Mouse (Mus musculus) C2C12 (cell line): Measurements from ENCODE around the gene Lpcat1. TPM values are rescaled to one million over a fixed set of nuclear protein-coding genes. Genes with fewer than 3 reads are reported as not detected.

Experiments
- H3K27me3 ChIP-seq: one replicate; pipeline ENCODE4 v1.6.1; 2011; ENCODE audit not compliant: control insufficient read depth, insufficient read depth, insufficient read length
- H3K36me3 ChIP-seq: one replicate; pipeline ENCODE4 v1.6.1; 2011; ENCODE audit not compliant: control insufficient read depth, insufficient read depth
- H3K4me3 ChIP-seq: one replicate; pipeline ENCODE4 v1.5.1; 2011; ENCODE audit warnings: mild to moderate bottlenecking, control low read depth; ENCODE audit not compliant: poor library complexity, insufficient read depth, severe bottlenecking
- H3K79me2 ChIP-seq: one replicate; pipeline ENCODE4 v1.6.1; 2011; ENCODE audit not compliant: control insufficient read depth, insufficient read depth
- H3K79me3 ChIP-seq: one replicate; pipeline ENCODE4 v1.6.1; 2011; ENCODE audit warnings: low read depth, control low read depth
- H3ac ChIP-seq: one replicate; pipeline ENCODE3; 2011; ENCODE audit warnings: low read depth; ENCODE audit not compliant: control insufficient read depth, insufficient read length
- CEBPB ChIP-seq: IDR thresholded peaks from one replicate; pipeline ENCODE4 v1.6.1; 2011; ENCODE audit warnings: low read depth, mild to moderate bottlenecking, control low read depth, moderate library complexity
- CTCF ChIP-seq: IDR thresholded peaks from one replicate; pipeline ENCODE4 v1.5.1; 2011; ENCODE audit not compliant: control insufficient read depth, insufficient read depth, insufficient read length
- FOSL1 ChIP-seq: IDR thresholded peaks from one replicate; pipeline ENCODE4 v1.8.0; 2011; ENCODE audit warnings: mild to moderate bottlenecking, low read length; ENCODE audit not compliant: poor library complexity, insufficient read depth, severe bottlenecking
- MAX ChIP-seq: IDR thresholded peaks from one replicate; pipeline ENCODE4 v1.6.1; 2011; ENCODE audit warnings: mild to moderate bottlenecking, control low read depth
- MYOD1 ChIP-seq: IDR thresholded peaks from one replicate; pipeline ENCODE4 v1.6.1; 2011; ENCODE audit warnings: low read depth; ENCODE audit not compliant: control insufficient read depth, insufficient read length
- MYOG ChIP-seq: IDR thresholded peaks from one replicate; pipeline ENCODE4 v1.6.1; 2011; ENCODE audit not compliant: control insufficient read depth, insufficient read length; ENCODE audit errors: extremely low read depth
- USF1 ChIP-seq: IDR thresholded peaks from one replicate; pipeline ENCODE4 v1.6.1; 2011; ENCODE audit warnings: low read depth, mild to moderate bottlenecking, control low read depth, moderate library complexity
- polyA plus RNA-seq: library from polyadenylated mRNA; unstranded; fragments of >200 nt; fragmentation: generic; extraction: Trizol; gene quantifications from one replicate; pipeline ENCODE4 v1.2.1, GENCODE M21; 2012; ENCODE audit warnings: missing spikeins

Gene Lpcat1
- polyA plus RNA-seq, 1 experiment: 22.5 TPM

DNA sequence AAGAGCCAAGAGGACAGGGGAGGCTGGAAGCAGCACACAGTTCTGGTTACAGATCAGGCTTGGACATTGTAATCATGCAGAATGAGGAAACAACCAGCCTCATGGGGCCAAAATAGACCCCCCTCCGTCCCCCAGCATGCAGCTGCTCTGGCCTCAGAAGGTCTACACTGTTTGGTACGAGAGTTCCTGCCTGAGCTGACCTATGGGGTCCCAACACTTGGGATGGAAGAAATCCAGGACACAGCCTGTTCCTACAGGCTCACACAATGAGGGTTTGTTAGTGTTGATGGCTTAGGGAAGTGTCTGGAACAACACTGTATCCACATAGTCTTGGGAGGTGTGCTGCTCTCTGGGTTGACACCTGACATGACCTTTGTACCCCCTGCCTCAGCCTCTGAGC lies 18.8 kb upstream of the Lpcat1 start:
- H3K36me3 ChIP-seq: no peaks in the 10 kb centered on the region
- H3ac ChIP-seq: no peak overlapping the region
- H3K4me3 ChIP-seq: no peak overlapping the region
- H3K79me2 ChIP-seq: no peaks in the 10 kb centered on the region
- TF ChIP-seq CEBPB (no peak), CTCF (no peak), MYOD1 (no peak), MAX (no peak)
- no peaks in the 10 kb centered on the region for H3K79me3 ChIP-seq
- H3K27me3 ChIP-seq: no peaks in the 10 kb centered on the region

DNA sequence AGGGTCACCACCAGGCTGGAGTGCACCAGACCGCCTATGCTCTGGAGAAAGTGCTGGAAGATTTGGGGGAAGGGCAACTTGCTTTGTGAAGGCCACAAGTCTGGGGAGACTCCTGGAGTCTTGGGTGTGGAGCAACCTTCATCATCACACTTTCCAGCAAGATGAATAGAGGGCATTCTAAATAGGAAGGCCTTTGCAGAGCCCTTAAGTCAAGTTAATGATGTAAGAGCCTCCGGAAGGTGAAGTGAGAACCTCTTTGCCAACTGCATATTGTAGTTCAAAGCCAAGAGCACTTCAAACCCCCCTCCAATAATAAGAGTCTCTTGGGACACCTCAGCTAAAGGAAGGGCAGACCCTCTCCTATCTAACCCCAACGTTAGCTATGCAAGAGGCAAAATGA lies 18.3 kb upstream of the Lpcat1 start:
- no peak overlapping the region for H3ac ChIP-seq
- no peak overlapping the region for H3K4me3 ChIP-seq
- H3K79me2 ChIP-seq: no peaks in the 10 kb centered on the region
- no peaks in the 10 kb centered on the region for H3K27me3 ChIP-seq
- TF ChIP-seq MYOD1 (no peak), USF1 (no peak), MAX (no peak), CEBPB (no peak), CTCF (no peak), MYOG (no peak), FOSL1 (no peak)
- H3K36me3 ChIP-seq: no peaks in the 10 kb centered on the region
- no peaks in the 10 kb centered on the region for H3K79me3 ChIP-seq

DNA sequence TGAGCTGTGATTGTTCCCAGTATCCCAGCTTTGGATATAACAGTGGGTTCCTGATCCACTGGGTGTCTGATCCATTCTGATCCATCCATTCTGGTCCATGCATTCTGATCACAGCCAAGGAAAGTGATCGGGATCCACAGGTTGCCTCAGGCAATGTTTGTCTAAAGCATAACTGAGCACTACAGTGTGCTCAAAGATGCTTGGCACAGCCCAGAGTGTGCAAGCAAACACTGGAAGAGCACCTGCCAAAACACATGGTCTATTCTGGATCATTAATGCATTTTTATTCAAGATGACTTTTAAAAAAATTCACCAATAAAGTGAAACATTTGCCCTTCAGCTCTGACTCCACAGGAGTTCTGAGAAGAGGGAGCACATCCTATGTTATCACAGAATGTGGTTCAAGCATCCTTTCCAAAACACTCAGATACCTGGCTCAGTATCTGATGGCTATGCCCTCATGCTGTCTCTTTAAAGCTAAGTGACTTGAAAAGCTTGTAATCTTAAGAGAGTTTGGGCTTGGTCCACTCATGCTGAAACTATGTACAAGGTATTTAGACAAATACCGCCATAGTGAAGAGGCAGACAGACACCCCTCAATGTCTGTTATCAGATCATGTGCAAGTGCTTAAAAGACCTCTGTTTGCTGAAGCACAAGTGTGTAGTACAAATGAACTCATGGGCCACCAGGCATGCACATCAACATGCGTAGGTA lies 13.3 kb upstream of the Lpcat1 start:
- Histone ChIP-seq H3K27me3 (no peaks in the 10 kb centered on the region), H3K79me3 (no peaks in the 10 kb centered on the region), H3K4me3 (no peak overlapping the region), H3K36me3 (no peaks in the 10 kb centered on the region), H3K79me2 (no peaks in the 10 kb centered on the region), H3ac (no peak overlapping the region)
- TF ChIP-seq FOSL1 (no peak), MYOG (no peak)

DNA sequence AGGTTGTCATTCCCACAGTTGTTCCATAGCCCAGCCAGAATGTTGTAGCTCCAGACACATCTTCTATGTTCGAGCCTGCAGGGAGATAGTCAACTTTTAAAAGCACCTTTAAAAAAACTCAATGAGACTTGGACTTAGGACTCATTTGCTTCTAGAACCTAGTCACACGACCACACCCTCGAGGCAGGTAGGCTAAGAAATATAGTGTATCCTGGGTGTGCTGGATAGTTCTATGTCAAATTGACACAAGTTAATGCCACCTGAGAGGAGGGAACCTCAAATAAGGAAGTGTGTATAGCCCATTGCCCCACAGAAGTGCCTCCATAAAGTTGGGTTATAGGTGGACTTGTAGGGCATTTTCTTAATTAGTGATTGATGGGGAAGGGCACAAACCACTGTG lies 11.7 kb upstream of the Lpcat1 start:
- H3K27me3 ChIP-seq: peaks cover 6% of the 10 kb centered on the region
- no peak overlapping the region for H3ac ChIP-seq
- H3K4me3 ChIP-seq: no peak overlapping the region
- H3K36me3 ChIP-seq: no peaks in the 10 kb centered on the region
- H3K79me2 ChIP-seq: no peaks in the 10 kb centered on the region
- TF ChIP-seq MYOD1 (no peak), FOSL1 (no peak), CEBPB (no peak), MAX (no peak), MYOG (no peak), CTCF (no peak), USF1 (no peak)
- no peaks in the 10 kb centered on the region for H3K79me3 ChIP-seq

DNA sequence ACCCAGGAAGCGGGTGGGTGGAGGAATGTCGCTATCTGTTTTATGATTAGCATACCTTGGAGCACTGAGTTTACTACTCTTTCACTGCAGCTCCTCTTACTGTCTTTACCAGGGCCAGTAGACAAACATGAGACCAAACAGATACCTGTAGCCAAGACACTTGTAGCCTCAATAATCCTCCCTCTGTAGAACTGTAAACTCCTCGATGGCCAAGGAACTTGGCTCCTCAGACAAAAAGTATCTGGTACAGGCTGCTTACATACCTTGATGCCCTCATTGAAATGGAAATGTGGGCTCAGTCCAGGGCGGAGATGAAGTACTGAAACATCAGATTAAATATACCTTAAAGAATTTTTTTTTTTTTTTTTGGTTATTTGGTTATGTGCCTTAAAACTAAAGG lies 9.7 kb upstream of the Lpcat1 start:
- H3K79me3 ChIP-seq: no peaks in the 10 kb centered on the region
- peaks cover 6% of the 10 kb centered on the region for H3K27me3 ChIP-seq
- H3K36me3 ChIP-seq: no peaks in the 10 kb centered on the region
- H3K4me3 ChIP-seq: no peak overlapping the region
- TF ChIP-seq USF1 (no peak), CTCF (no peak), MAX (no peak), MYOD1 (no peak), FOSL1 (no peak), CEBPB (no peak), MYOG (no peak)
- no peak overlapping the region for H3ac ChIP-seq
- H3K79me2 ChIP-seq: no peaks in the 10 kb centered on the region

DNA sequence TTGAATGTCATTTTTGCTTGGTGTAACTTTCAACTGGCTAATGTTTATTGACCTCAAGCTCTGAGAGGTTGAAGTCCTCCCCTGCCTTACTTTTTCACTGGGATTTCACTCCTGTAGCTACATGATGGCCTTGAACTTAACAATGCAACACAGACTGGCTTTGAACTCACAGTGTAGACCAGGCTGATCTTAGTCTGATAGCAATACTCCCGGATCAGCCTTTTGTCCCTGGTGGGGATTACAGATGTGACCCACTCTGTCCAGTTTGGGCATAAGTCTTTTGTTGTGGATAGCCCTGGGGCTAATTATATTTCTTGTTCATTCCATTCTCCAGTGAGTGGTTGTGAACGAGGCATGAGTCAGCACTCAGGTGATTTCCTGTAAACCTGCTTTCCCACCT lies 9.3 kb upstream of the Lpcat1 start:
- Histone ChIP-seq H3K79me2 (no peaks in the 10 kb centered on the region), H3K4me3 (no peak overlapping the region), H3K36me3 (no peaks in the 10 kb centered on the region), H3ac (no peak overlapping the region), H3K27me3 (peaks cover 6% of the 10 kb centered on the region), H3K79me3 (no peaks in the 10 kb centered on the region)
- TF ChIP-seq CEBPB (no peak), MAX (no peak), MYOD1 (no peak), MYOG (no peak), USF1 (no peak), CTCF (no peak), FOSL1 (no peak)
